Mouse (Mus musculus) cerebellum, postnatal 36 days (tissue): Measurements from ENCODE around the gene Csf1.

Experiments used
- DNase-seq, 2 experiments: peaks; one replicate each; pipeline ENCODE4 v3.0.0; 2021 to 2022; ENCODE audit warnings: mixed read lengths in 2 of 2

Gene Csf1

DNA sequence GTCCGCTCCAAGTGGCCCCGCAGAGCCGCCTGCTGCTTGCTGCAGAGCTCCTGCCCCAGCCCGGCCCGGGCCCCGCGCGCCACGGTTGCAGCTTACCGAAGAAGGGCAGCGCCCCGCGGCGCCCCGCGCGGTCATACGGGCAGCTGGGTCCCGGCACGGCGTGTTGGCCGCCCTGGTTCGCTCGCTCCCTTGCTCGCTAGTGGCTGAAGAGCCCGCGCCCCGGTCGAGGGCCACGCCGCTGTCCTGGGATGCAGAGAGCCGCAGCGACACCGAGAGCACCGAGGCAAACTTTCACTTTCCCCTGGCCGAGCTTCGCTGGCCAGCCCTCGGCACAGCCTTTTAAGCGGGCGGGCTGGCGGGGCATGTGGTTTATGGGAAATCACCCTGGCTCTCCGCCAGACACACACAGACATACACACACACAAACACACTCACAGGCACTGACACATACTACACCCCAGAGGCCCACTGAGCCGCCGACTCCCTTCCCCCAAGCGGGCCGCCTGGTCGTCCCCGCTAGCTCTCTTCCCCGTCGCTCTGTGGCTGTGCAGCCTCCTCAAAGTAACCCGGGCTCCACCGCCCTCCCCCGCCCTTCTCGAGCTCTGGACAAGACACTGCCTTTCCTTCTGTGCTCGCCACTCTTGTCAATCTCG lies at the start of gene Csf1:
TSS of gene Csf1 (minus strand) at position 541 of the 653 bp plus-strand sequence.
- peak; percentile 73 to 77 for DNase-seq

- DNase-seq: no peak
These were observed 47.9 kb upstream of the Csf1 start for GRCm38 (mm10) chr3:107808013-107808750.

GRCm38 (mm10) chr3:107807386-107807974 lies 47.2 kb upstream of the Csf1 start:
- DNase-seq: no peak

DNA sequence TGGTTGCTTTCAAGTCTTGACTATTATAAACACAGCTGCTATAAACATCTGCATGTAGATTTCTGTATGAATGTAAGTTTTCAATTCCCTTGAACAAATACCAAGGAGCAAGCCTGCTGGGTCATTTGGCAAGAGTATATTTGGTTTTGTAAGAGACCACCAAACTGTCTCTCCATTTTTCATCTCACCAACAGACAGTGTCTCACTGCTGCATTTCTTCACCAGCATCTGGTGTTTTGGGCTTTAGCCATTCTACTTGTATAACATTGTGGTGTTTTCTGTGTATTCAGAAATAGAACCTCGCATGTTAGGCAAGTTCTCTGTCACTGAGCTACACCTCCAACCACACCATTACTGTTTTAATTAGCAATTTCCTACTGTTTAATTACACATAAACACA lies 46.6 kb upstream of the Csf1 start:
- DNase-seq: no peak

DNA sequence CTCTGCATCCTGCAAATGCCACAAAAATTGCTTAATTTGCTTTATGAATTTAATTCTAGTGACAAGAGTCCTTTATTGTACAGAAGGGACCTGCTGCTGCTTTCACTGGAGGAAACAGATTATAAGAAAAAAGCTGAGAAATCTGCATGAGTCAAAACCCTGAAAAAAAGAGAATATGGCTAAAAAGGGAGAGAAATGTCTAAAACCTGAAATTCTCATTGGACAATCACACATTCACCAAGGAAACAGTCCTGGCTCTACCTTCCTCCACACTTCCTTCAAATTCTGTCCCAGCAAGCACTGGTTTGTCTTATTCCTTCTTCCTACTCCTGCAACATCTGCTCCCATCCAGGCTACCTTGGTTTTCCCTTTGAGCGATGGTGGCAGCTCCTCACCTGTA lies 44.5 kb upstream of the Csf1 start:
- DNase-seq: no peak

- no peak for DNase-seq
These were observed 42.1 kb upstream of the Csf1 start for GRCm38 (mm10) chr3:107802185-107802946.

DNA sequence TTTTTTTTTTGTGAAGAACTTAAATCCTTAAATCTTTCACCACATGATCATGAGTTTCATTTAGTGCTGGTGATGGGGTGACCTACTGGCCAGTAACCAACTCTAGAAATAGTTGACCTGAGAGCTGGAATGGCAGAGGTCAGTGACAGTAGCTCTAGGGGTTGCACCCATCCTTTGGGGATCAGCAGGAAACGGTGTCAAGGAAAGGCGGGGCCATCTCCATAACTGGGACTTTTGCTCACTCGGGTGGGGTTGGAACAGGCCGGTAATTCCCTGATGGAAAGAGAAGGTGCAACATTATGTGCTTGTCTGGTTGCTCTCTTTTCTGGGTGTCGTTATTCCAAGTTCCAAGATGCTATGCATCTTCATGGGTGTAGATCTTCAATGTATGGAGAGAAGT lies 38.7 kb upstream of the Csf1 start:
- no peak for DNase-seq

- no peak for DNase-seq
These were observed 36.1 kb upstream of the Csf1 start for GRCm38 (mm10) chr3:107796191-107796983.

- DNase-seq: no peak
These were observed 34.6 kb upstream of the Csf1 start for GRCm38 (mm10) chr3:107794890-107795289.

GRCm38 (mm10) chr3:107793300-107794201 lies 33.3 kb upstream of the Csf1 start:
- no peak for DNase-seq

DNA sequence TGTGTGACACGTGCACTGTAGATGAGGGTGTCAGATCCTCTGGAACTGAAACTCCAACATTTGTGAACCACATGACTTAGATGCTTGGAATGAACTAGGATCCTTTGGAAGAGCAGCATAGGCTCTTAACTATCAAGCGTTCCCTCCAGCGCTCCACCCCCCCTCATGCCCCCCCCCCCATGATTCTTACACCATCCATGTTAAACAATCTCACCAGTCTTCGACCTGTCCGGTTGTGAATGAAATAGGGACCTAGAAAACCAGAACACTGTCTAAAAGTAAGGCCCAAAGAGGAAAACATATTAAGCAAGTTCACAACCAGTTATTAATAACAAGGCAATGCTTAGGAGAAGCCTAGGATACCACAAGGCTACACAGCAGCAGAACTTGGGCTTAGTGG lies 32.5 kb upstream of the Csf1 start:
- DNase-seq: no peak

GRCm38 (mm10) chr3:107790766-107791303 lies 30.6 kb upstream of the Csf1 start:
- DNase-seq: no peak

DNA sequence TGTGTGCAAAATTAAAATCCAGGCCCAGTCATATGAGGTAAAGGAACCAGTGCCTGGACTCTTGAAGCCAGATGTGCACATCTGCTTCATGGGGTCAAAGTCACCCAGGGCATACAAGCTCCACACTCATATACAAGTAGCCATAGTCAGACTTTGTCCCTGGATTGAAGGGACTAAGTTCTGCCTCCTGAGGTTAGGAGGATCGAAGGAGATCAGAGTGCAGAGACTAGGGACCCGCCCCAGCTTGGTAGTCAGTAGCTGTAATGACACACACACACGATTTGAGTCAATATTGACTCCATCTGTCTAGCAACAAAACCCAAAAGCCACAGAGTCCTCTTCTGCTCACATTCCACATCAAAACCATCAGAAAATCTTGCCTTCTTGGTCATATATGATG lies 30.0 kb upstream of the Csf1 start:
- DNase-seq: no peak

DNA sequence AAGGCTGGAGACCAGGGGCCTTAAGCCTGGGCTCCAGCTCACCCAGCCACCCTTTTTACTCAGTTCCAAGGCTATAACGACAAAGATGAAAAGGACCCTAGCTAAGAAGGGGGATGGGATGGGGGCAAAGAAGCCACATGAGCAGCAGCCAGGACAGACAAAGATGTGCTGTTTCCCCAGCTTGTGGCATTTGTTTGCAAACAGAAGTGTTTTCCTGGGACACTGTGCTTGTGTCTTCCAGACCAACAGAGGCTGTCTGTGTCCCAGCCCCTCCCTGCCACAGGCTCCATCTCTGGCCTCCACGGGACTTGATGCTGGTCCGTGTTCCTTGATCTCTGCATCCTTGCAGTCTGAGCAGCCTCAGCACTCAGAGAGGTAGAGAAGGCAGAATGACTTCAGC lies 28.6 kb upstream of the Csf1 start:
- no peak for DNase-seq

DNA sequence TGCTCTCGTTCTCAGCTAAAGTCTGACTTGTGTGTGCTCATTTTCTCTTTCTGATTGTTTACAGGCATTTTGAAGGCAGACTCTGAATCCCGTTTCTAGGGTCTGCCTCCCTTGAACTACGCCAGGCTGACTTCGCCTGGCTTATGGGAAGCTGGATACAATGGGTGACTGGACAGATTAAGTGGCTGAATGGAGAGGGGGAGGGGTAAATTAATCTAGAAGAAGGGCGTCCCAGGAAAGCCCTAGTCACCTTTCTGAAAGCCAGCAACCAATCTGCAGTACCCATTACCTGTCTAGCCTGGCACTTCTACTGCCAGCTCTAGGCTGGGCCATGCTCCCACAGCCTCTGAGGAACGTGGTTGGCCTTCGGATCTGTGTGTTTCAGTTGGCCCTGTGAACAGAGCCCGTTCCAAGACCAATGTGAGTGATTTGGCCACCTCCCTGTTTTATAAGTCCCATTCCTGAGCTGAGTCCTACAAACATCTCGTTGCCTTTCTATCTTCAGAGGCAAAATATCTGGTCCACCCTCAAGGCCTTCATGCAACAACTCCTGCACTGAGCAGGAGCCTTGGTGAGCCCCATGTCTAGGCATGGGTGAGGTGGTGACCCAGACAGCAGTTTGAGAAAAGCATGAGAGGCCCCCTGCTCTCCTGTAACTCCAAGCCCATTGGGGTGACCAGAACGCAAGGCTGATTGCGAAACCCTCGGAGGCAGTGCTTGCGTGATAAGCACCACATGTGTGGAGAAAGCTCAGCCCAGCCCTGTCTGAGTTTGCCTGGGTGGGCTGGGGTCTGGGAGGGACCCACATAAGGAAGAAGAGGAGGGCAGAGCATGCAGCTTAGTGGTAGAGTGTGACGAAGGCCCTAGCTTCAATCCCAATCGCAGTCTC lies 27.6 kb upstream of the Csf1 start:
- DNase-seq: no peak

- DNase-seq: no peak
These were observed 26.8 kb upstream of the Csf1 start for GRCm38 (mm10) chr3:107786980-107787612.

- no peak for DNase-seq
These were observed 26.1 kb upstream of the Csf1 start for GRCm38 (mm10) chr3:107786344-107786743.

DNA sequence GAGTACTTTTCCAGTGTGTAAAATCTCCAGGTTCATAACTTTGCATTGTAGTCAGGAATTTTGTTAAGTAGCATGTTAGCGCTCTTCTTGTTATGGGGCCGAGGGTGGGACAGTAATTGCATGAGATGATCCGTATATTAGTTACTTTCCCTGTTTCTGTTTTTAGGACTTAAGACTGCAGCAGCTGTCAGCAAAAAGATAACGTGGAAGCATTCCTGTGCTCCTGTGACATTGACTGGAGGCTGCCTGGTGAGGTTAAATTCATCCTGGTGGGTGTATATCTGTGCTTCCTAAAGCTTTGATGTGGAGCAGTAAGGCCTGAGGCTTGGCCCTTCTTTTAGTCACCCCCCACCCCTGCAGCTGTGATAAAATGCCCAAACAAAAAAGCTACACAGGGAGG lies 25.3 kb upstream of the Csf1 start:
- DNase-seq: no peak

- no peak for DNase-seq
These were observed 23.0 kb upstream of the Csf1 start for GRCm38 (mm10) chr3:107783315-107783714.

- DNase-seq: no peak
These were observed 21.0 kb upstream of the Csf1 start for GRCm38 (mm10) chr3:107781304-107781703.
